Mouse (Mus musculus) forebrain, embryonic 14.5 days (tissue): ENCODE results near the gene Bcas3. TPM values are rescaled to one million over a fixed set of nuclear protein-coding genes. Genes with fewer than 3 reads are reported as not detected.
"Not testable (repeated sequence)": the region's sequence is repeated elsewhere in the genome, so short reads cannot be mapped to it uniquely, and the experiment has no call there.

Experiments used
- ATAC-seq: fragments of 200-750 bp; cut with Nextera tagmentation; 2 replicates; pipeline ENCODE4 v1.8.0; 2017; ENCODE audit warnings: mild to moderate bottlenecking, moderate library complexity
- DNase-seq: peaks from one replicate; pipeline ENCODE4 v3.0.0-alpha.2; 2015; ENCODE audit warnings: low spot score
- H3K27ac ChIP-seq: fragments of 300-500 bp; sonication (generic); 2 replicates; pipeline ENCODE4 v1.5.1; 2014; ENCODE audit warnings: low read depth, mild to moderate bottlenecking, control low read depth, low read length, moderate library complexity
- H3K27me3 ChIP-seq: fragments of 300-500 bp; sonication (generic); replicated peaks from 2 replicates; pipeline ENCODE4 v1.6.1; 2014; ENCODE audit warnings: low read length, control low read depth, mixed read lengths; ENCODE audit not compliant: control insufficient read depth, insufficient read depth
- H3K36me3 ChIP-seq: fragments of 300-500 bp; sonication (generic); 2 replicates; pipeline ENCODE4 v1.6.1; 2014; ENCODE audit warnings: low read length, control low read depth; ENCODE audit not compliant: control insufficient read depth, insufficient read depth
- H3K4me1 ChIP-seq: fragments of 300-500 bp; sonication (generic); 2 replicates; pipeline ENCODE4 v1.6.1; 2014; ENCODE audit warnings: antibody characterized with exemption, low read length, control low read depth; ENCODE audit not compliant: control insufficient read depth, insufficient read depth
- H3K4me2 ChIP-seq: fragments of 300-500 bp; sonication (generic); 2 replicates; pipeline ENCODE4 v1.6.1; 2014; ENCODE audit warnings: mild to moderate bottlenecking, control low read depth, low read length
- H3K4me3 ChIP-seq: fragments of 300-500 bp; sonication (generic); 2 replicates; pipeline ENCODE4 v1.5.1; 2014; ENCODE audit warnings: low read depth, low read length, control low read depth
- H3K9ac ChIP-seq: fragments of 300-500 bp; sonication (generic); 2 replicates; pipeline ENCODE4 v1.6.1; 2014; ENCODE audit warnings: mild to moderate bottlenecking, low read length, control low read depth, moderate library complexity
- H3K9me3 ChIP-seq: fragments of 300-500 bp; sonication (generic); replicated peaks from 2 replicates; pipeline ENCODE4 v1.6.1; 2016; ENCODE audit warnings: low read length, control low read depth, mixed read lengths; ENCODE audit not compliant: control insufficient read depth
- WGBS: fragments of 180-500 bp; shearing (Covaris S2); extraction: QIAGEN DNeasy Blood & Tissue Kit; methylation state at CpG from one replicate; pipeline ENCODE4 v1.1.7; 2014; 5-methylcytosine and 5-hydroxymethylcytosine counted together
- polyA plus RNA-seq: library from polyadenylated mRNA; unstranded; fragments of >200 nt; fragmentation: Nextera tagmentation; extraction: Ambion mirVana; gene quantifications from 2 replicates; pipeline ENCODE4 v1.2.1, GENCODE M21; 2014

Gene Bcas3
- polyA plus RNA-seq, 1 experiment from 2014 or later: 27.5 TPM

DNA sequence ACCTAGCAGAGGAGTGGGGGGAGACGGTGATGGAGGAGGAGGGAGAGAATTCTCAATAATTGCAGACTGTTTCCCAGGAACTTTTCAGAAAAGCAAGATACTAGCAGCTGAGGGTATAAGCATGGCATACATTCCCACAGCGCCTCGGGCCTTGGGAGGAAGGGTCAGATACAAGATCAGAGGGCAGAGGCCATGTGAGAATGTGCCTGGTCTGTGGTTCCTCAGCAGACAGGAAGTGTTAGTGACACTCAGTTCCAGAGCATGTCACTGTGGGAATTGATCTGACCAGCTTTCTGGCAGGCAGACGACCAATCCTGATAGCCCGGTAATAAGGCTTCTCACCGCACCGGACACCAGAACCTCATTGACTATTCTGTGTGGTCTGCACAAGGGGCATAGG, 357.2 kb downstream of the Bcas3 start:
- Histone ChIP-seq H3K36me3 (no peaks in the 10 kb centered on the region), H3K4me3 (no peak overlapping the region), H3K9ac (no peak overlapping the region), H3K27me3 (peaks cover 27% of the 10 kb centered on the region), H3K4me1 (peaks cover 11% of the 10 kb centered on the region), H3K9me3 (no peaks in the 10 kb centered on the region), H3K27ac (no peak overlapping the region), H3K4me2 (no peak overlapping the region)
- ATAC-seq: no peak
- WGBS: 89% methylated on average over 7 of the region's 7 CpGs
- DNase-seq: no peak

DNA sequence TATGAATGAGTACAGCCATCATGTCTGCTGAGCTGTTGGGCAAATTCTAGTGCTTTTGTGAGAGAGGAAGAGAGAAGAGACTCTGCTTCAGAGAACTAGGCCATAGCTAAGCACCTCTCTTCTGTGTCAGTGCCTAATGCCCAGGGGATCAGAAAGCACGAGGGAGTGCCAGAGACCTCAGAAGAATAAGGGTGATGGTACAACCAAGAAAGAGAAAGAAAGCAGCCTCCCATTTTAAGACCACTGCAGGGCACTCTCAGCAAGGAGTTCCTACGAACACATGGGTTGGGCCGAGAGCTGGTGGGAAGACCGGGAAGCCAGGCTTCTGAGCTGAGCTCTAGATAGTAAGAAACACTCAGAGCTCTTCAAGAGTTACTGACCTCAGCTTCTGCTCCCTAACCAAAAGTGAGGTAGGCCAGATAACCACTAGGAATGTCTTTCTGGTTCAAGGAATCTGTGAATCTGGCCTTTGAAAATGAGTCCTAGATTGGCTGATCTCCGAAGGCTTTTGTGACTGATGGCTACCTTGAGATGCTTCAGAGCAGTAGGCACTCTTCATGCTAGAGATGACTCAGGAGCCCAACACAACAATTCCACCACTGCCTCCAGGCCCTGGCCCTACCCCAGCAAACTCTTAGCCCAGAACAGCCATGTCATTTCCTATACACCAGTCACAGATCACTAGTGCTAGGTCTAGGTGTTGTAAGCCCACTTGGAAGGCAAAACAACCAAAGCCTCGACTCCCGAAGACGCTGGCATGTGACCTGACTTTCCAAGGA, 359.2 kb downstream of the Bcas3 start:
- ATAC-seq (no peak), DNase-seq (no peak)
- H3K9me3 ChIP-seq: no peaks in the 10 kb centered on the region
- no peak overlapping the region for H3K9ac ChIP-seq
- WGBS: 89% methylated on average over 8 of the region's 8 CpGs
- peaks cover 37% of the 10 kb centered on the region for H3K27me3 ChIP-seq
- H3K27ac ChIP-seq: no peak overlapping the region
- H3K4me1 ChIP-seq: peaks cover 11% of the 10 kb centered on the region
- no peaks in the 10 kb centered on the region for H3K36me3 ChIP-seq
- no peak overlapping the region for H3K4me3 ChIP-seq
- H3K4me2 ChIP-seq: no peak overlapping the region

DNA sequence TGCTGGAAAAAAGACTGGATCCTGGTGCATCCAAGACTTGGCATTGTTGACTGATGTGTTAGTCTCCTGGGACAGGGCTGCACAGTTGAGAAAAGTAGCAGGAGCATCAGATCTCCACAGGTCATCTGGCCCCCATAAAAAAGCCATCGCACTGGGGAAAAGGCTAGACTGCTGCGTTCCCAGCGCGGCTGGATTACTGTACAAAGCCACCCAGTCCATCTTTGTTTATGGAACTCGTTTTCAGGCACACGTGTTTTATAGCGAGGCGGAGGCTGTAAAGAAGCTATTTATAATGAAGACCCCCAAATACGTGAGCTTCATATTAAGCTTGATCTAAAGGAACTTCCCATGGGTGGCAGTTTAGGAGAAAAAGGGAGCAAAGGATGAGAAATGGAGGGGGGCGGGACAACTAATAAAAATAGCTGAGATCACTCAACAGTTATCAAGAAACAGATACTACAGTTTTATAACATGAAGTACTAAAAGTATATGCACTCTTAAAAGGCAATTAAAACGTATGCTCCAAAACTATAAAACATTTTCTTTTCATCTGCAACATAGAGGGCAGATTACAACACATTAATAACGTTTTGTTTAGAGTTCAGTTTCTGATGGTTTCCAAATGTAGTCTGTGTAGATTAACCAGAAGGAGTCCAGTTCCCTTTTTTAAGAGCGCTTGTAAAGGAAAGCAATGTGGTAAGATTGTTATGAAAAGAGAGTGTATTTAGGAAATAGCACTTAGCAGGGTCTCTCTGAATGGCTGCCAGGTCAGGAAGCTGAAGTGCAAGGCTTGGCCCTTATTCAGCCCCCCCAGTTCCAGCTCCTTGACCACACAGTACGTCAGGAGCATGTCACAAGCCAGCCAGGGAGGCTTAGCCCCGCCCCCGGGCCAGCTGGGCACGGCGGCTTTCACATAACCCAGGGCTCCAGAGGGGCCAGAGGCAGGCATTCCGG, 360.2 kb downstream of the Bcas3 start:
- Histone ChIP-seq H3K36me3 (no peaks in the 10 kb centered on the region), H3K27me3 (peaks cover 40% of the 10 kb centered on the region), H3K4me3 (no peak overlapping the region), H3K4me1 (peaks cover 11% of the 10 kb centered on the region), H3K9ac (no peak overlapping the region), H3K9me3 (no peaks in the 10 kb centered on the region), H3K27ac (no peak overlapping the region), H3K4me2 (no peak overlapping the region)
- no peak for ATAC-seq
- 47% methylated on average over 19 of the region's 19 CpGs for WGBS
- DNase-seq: peak; percentile 37

DNA sequence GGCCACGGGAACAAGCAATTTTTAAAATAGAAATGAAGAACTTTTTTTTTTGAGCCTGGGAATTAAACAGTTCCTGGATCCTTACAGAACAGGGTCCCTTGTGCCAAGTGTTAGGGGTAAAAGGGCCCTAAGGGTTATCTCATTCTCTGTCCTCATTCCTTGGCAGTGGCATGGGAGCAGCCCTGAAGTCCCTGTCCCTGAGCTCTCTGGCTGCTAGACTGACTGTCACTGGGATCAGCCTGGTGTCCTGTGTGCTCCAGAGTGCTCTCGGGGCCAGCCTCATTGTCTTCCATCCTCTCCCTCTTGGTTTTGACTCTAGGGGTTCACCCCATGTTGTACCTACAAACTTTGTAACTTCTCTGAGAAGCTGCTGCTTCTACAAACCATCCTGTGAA, 360.8 kb downstream of the Bcas3 start:
- Histone ChIP-seq H3K4me2 (no peak overlapping the region), H3K36me3 (no peaks in the 10 kb centered on the region), H3K4me3 (no peak overlapping the region), H3K27ac (no peak overlapping the region), H3K9me3 (no peaks in the 10 kb centered on the region), H3K4me1 (peaks cover 11% of the 10 kb centered on the region), H3K27me3 (peaks cover 47% of the 10 kb centered on the region), H3K9ac (no peak overlapping the region)
- DNase-seq (no peak), ATAC-seq (no peak)
- 4% methylated on average over 2 of the region's 2 CpGs for WGBS

DNA sequence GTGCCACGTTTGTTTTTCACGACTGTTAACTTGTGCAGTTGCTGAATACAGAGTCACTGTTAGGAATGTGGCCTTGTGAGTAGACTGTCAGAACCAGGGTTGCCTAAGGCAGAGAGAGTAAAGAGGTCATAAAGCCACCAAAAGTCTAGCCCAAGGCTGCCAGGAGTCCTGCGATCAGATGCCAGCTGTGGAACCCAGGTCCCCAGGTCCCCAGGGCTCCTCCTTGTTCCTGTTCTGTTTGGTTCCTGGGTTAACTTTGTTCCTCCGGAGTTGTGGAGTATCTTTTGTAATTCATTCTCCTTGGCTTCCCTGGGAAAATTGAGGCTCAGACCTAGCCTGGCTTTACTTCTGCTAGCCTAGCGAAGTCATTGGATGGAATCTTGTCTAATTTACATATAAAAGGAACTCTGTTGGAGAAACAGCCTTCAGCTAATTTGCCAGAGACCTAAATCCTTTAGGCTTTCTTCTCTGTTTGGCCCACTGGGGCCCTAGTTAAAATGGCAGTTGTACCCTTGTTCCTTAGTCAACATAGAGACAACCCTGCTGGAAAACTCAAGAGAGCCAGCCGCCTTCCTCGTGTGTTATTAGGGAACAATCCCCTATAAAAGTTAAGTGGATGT, 361.5 kb downstream of the Bcas3 start:
- WGBS: under 1% methylated on average over 7 of the region's 7 CpGs
- H3K4me1 ChIP-seq: peaks cover 11% of the 10 kb centered on the region
- no peak overlapping the region; the same call in 1 of the 2 replicates for H3K27ac ChIP-seq
- no peak overlapping the region for H3K4me3 ChIP-seq
- no peak overlapping the region for H3K9ac ChIP-seq
- H3K4me2 ChIP-seq: no peak overlapping the region
- H3K36me3 ChIP-seq: no peaks in the 10 kb centered on the region
- DNase-seq: peak; percentile 67
- H3K9me3 ChIP-seq: no peaks in the 10 kb centered on the region
- peaks cover 48% of the 10 kb centered on the region for H3K27me3 ChIP-seq
- ATAC-seq: peak; percentile 26; the same call in 1 of the 2 replicates

DNA sequence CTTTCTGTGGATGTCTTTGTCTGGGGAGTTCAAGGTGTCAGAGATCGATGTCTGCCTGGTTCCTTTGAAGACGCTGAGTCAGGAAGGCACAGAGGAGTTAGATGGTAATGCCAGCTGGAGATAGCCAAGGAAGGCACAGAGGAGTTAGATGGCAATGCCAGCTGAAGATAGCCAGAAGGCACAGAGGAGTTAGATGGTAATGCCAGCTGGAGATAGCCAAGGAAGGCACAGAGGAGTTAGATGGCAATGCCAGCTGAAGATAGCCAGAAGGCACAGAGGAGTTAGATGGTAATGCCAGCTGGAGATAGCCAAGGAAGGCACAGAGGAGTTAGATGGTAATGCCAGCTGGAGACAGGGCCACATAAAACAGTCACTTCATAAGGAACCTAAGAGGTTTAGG, 363.8 kb downstream of the Bcas3 start:
- H3K9me3 ChIP-seq, H3K27ac ChIP-seq, H3K9ac ChIP-seq, DNase-seq, H3K4me3 ChIP-seq, ATAC-seq, H3K36me3 ChIP-seq, H3K4me2 ChIP-seq: not testable (repeated sequence)
- WGBS: 94% methylated on average over 2 of the region's 2 CpGs
- Histone ChIP-seq H3K27me3 (peaks cover 53% of the 10 kb centered on the region), H3K4me1 (peaks cover 11% of the 10 kb centered on the region)

DNA sequence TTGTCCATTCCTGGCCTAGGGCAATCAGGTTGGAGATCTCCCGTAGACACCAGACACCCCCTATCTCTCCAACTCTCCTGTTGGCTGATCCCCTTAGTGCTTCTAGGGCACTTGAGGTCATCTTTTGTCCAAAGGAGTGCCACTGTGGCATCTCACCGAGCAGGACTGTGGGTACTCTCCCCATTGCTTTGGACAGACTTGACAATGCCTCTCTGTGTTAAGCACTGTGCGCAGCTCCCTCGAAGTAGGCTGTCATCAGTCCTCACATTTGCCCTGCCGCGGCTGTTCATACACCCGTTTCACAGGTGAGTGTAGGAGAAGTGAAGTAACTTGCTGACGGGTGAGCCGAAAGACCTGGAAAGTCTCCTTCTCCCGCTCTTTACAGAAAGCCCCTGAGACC, 366.1 kb downstream of the Bcas3 start:
- no peaks in the 10 kb centered on the region for H3K36me3 ChIP-seq
- H3K27me3 ChIP-seq: peaks cover 35% of the 10 kb centered on the region
- H3K4me1 ChIP-seq: peaks cover 8% of the 10 kb centered on the region
- H3K9ac ChIP-seq: no peak overlapping the region
- DNase-seq: no peak
- WGBS: 84% methylated on average over 10 of the region's 10 CpGs
- no peak overlapping the region for H3K4me2 ChIP-seq
- H3K27ac ChIP-seq: no peak overlapping the region
- no peak overlapping the region for H3K4me3 ChIP-seq
- no peaks in the 10 kb centered on the region for H3K9me3 ChIP-seq
- ATAC-seq: no peak

DNA sequence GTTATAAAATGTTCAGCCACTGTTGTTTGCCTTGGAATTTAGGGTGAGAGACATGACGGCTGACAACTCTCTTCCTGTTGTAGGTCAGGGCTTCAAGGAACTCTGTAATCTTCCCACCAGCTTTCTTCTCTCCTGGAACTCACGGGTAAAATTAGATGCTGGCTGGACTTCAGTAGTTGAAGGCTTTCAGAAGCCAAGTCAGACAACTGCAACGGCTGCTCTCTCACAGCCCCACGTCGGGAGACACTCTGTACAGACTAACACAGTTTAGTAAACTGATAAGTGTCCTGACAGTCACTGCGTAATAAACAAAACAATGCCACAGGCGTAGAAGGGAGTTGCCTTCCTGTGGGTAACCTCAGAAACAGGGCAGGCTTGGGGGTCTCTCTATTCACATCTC, 366.8 kb downstream of the Bcas3 start:
- no peak for ATAC-seq
- H3K27me3 ChIP-seq: peaks cover 31% of the 10 kb centered on the region
- 48% methylated on average over 7 of the region's 7 CpGs for WGBS

More for the DNA sequence above, 366.8 kb downstream of the Bcas3 start:
- H3K4me1 ChIP-seq: peaks cover 2% of the 10 kb centered on the region; the same call in 1 of the 2 replicates
- H3K4me2 ChIP-seq: no peak overlapping the region
- H3K36me3 ChIP-seq: no peaks in the 10 kb centered on the region
- H3K9ac ChIP-seq: no peak overlapping the region
- H3K9me3 ChIP-seq: no peaks in the 10 kb centered on the region
- no peak overlapping the region for H3K27ac ChIP-seq
- no peak overlapping the region for H3K4me3 ChIP-seq
- DNase-seq: no peak
